Mouse (Mus musculus): ENCODE results near the gene Itga4.
A peak's percentile ranks its signal among the peaks of the same experiment; 100 is the strongest.

Gene Itga4

GRCm38 (mm10) chr2:79255192-79256000 is at the start of gene Itga4:
Gene Itga4 (plus strand): TSS chr2:79255426.
- peak; percentile 93 for DNase-seq (ENCODE audit: low read depth)

GRCm38 (mm10) chr2:79206191-79206755 is 49.0 kb upstream of the Itga4 start:
- DNase-seq (ENCODE audit: low read depth), result no peak

GRCm38 (mm10) chr2:79214982-79215381 is 40.2 kb upstream of the Itga4 start:
- no peak for DNase-seq (ENCODE audit: low read depth)

- no peak for DNase-seq (ENCODE audit: low read depth)
Observed at GRCm38 (mm10) chr2:79215479-79215878, 39.7 kb upstream of the Itga4 start.

GRCm38 (mm10) chr2:79224714-79225426 is 30.4 kb upstream of the Itga4 start:
- no peak for DNase-seq (ENCODE audit: low read depth)

GRCm38 (mm10) chr2:79227805-79228241 is 27.4 kb upstream of the Itga4 start:
- DNase-seq (ENCODE audit: low read depth), result no peak

GRCm38 (mm10) chr2:79231056-79231949 is 23.9 kb upstream of the Itga4 start:
- DNase-seq (ENCODE audit: low read depth), result no peak

- DNase-seq (ENCODE audit: low read depth), result no peak
Observed at GRCm38 (mm10) chr2:79235767-79236487, 19.3 kb upstream of the Itga4 start.

GRCm38 (mm10) chr2:79237216-79237615 is 18.0 kb upstream of the Itga4 start:
- no peak for DNase-seq (ENCODE audit: low read depth)

GRCm38 (mm10) chr2:79244276-79244675 is 10.9 kb upstream of the Itga4 start:
- DNase-seq (ENCODE audit: low read depth), result no peak

- no peak for DNase-seq (ENCODE audit: low read depth)
Observed at GRCm38 (mm10) chr2:79244743-79245142, 10.5 kb upstream of the Itga4 start.

GRCm38 (mm10) chr2:79248283-79248682 is 6.9 kb upstream of the Itga4 start:
- no peak for DNase-seq (ENCODE audit: low read depth)

- no peak for DNase-seq (ENCODE audit: low read depth)
Observed at GRCm38 (mm10) chr2:79250510-79250909, 4.7 kb upstream of the Itga4 start.

- DNase-seq (ENCODE audit: low read depth), result no peak
Observed at GRCm38 (mm10) chr2:79253754-79254197, 1.4 kb upstream of the Itga4 start.

GRCm38 (mm10) chr2:79254588-79255191 is 536 bp upstream of the Itga4 start:
- DNase-seq (ENCODE audit: low read depth), result no peak

- no peak for DNase-seq (ENCODE audit: low read depth)
Observed at GRCm38 (mm10) chr2:79256001-79256339, 744 bp downstream of the Itga4 start.

GRCm38 (mm10) chr2:79256376-79256775 is 1.1 kb downstream of the Itga4 start:
- no peak for DNase-seq (ENCODE audit: low read depth)

- DNase-seq (ENCODE audit: low read depth), result no peak
Observed at GRCm38 (mm10) chr2:79256880-79257279, 1.7 kb downstream of the Itga4 start.

GRCm38 (mm10) chr2:79257411-79257810 is 2.2 kb downstream of the Itga4 start:
- DNase-seq (ENCODE audit: low read depth), result no peak

GRCm38 (mm10) chr2:79259326-79259725 is 4.1 kb downstream of the Itga4 start:
- peak; percentile 85 for DNase-seq (ENCODE audit: low read depth)

- DNase-seq (ENCODE audit: low read depth), result peak; percentile 75
Observed at GRCm38 (mm10) chr2:79265665-79266064, 10.4 kb downstream of the Itga4 start.
